Mouse (Mus musculus): ENCODE results near the gene Tbc1d10a.

The Tbc1d10a gene

DNA sequence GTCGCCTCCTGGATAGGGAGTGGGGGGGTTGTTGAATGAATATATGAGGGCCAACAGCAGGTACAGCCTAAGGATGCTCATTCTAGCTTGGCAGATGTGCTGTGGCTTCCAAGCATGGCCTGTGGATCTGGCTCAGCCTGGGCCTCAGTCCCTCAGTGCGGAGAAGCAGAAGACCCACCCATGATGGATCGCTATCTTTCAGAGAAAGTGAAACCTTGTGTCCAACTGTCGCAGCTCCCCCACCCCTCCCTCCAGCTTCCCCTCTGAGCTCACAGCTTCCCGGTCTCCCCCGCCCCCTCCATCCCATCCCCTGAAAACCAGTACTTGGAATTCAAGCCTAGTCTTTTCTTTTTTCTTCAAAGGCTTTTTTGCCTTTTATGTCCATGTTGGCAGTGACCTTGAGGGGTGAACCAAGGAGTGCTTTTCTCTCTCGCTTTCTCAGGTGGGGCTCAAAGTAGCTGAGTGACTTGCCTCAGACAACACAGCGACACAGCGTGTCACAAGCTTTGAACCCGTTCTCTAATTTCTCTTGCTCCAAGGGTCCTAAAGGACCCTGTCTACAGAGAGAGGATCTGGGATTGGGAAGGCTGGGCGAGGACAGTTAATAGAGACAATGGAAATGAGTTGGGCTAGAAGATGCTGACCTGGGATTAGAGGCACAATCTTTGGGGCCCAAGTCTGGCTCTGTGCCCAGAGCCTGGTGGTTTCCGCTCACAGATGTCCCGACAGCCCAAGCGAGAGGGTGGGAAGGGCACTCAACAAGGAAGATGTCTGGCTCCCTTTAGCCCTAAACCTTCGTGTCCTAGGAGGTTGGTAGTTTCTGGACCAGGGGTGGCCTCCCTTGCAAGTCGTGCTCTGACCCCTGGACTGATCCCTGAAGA, 49.3 kb downstream of the Tbc1d10a start, which contains the start of gene Osm:
Osm (plus strand) TSS at position 756 of the 881 bp plus-strand sequence.
- no peak for DNase-seq (ENCODE audit: extremely low read depth, low read depth, low spot score)

DNA sequence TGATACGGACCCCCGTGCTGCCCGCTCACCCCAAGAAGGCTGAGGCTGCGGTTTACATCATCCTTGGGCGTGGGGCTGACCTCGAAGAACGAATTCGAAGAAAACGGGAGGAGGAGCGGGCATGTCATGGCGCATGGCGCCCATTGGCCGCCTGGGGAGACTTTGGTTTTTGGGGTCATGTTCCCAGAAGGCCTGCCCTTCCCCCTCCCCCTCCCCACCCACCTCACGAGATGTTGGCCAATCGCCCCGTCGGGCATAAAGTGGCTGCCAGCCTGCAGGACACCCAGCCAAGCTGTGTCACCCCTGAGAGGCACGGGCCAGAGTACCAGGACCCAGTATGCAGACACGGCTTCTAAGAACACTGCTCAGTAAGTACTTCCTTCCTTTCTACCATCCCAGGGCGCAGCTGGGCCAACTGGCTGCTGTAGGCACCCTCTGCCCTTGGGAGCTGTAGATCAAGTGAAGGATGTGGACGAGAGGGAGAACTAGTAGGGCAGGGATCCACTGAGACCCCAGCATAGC, 50.0 kb downstream of the Tbc1d10a start:
- DNase-seq (ENCODE audit: extremely low read depth, low read depth, low spot score), result no peak

DNA sequence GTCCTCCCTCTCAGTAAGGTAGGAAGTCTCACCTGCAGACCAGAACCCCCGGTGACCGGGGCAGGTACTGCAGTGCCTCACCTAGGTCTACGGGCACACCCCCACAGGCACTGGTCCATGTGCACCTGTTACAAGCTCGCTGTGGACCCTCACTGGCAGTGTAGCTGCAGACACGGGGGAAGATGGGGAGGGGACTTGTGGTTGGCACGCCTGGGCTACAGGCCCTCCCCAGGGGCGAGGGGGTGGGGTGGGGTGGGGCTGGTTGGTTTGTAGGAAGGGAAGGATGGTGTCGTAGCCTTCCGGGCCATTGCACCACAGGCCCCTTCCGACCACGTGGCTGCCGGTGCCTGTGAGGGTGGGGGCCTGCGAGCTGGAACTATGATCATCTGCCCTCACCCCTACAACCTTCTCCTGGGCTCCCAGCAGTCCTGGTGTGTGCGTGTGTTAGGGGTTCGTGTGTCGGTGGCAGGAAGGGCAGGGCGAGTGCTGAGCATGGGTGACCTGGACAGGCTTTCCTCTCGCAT, 50.9 kb downstream of the Tbc1d10a start:
- no peak for DNase-seq (ENCODE audit: extremely low read depth, low read depth, low spot score)

DNA sequence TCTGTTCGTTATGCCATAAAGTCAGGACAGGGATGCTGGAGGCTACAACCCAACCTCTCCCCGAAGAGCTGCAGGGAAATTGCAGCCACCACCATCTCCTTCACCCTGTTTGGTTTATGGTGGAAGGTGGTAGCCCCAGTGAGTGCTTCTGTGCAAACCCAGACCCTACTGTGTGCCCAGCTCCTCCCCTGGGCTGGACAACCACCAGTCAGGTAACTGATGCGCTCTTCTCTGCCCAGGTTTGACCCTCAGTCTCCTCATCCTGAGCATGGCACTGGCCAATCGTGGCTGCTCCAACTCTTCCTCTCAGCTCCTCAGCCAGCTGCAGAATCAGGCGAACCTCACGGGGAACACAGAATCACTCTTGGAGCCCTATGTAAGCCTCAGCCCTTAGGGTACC, 51.6 kb downstream of the Tbc1d10a start:
- no peak for DNase-seq (ENCODE audit: extremely low read depth, low read depth, low spot score)

DNA sequence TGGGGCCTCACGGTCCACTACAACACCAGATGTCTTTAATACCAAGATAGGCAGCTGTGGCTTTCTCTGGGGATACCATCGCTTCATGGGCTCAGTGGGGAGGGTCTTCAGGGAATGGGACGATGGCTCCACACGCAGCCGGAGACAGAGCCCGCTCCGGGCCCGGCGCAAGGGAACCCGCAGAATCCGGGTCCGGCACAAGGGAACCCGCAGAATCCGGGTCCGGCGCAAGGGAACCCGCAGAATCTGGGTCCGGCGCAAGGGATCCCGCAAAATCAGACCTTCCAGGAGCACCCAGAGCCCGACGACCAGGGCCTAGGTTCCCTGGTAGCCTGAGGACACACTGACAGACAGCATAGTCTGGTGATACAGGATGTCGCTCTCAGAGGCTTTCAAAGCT, 53.1 kb downstream of the Tbc1d10a start:
- DNase-seq (ENCODE audit: extremely low read depth, low read depth, low spot score), result no peak

DNA sequence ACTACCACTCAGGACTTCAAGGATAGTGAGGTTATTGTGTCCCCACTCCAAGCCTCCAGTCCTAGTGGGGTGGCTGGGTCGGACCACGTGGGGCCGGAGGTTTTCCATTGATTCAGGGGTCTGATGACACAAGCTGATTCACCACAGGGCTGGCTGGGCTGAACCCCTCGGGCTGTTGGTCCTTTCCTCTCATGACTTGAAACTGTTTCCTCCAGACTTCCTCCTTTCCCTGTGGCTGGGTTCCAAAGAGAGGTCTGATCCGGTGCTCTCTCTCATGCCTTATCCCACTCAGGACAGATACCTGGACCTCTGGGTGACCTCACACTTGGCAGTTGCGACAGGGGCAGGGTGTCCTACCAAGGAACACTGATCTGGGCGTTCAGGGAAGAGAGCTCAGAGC, 53.6 kb downstream of the Tbc1d10a start:
- DNase-seq (ENCODE audit: extremely low read depth, low read depth, low spot score), result no peak

DNA sequence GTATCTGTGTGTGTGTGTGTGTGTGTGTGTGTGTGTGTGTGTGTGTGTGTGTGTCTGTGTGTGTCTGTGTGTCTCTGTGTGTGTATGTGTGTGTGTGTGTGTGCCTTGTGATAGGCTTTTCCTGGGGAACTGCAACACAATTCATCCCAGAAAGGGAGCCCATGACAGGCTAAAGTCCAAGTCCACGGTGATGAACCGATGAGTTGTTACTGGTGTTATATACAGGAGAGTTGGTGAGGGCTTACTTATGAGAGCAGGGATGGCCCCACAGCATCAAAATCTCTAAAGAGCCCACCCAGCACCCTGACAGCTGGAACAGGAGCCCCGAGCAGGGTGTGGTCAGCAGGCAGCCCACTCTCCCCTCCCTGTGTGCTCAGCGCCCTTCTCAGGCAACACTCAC, 54.6 kb downstream of the Tbc1d10a start:
- no peak for DNase-seq (ENCODE audit: extremely low read depth, low read depth, low spot score)

DNA sequence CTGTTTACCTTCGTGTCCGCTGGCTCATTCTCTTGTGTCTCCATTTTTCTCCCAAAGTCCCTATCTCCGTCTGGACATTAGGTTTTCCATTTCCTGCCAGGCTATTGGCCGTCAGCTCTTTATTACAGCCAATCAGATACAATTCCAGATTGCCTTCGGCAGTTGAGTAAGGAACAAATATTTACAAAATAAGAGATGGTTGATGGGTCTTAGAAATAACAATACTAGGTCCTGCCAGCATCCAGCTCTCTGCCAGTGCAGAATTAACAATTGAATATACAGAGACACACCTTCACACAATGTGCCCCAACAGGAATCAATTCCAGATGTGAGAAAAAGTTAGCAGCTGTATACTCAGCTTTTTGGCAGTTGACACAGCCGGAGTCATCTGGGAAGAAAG, 59.5 kb downstream of the Tbc1d10a start:
- DNase-seq (ENCODE audit: extremely low read depth, low read depth, low spot score), result no peak

DNA sequence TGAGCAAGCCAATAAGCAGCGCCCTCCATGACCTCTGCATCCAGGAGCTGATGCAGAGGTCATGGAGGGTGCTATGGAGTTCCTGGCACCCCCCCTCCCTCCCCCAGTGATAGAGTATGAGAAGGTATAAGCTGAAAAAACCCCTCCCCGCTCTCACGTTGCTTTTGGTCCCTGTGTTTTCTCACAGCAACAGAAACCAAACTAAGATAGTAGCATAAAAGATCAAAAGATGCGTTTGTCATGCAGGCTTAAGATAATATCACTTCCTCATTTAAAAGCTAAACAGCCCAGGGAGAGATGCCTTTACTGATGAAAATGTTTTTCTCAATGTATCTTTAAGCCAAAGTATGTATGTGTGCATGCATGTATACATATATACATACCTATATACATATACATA, 60.0 kb downstream of the Tbc1d10a start:
- no peak for DNase-seq (ENCODE audit: extremely low read depth, low read depth, low spot score)

DNA sequence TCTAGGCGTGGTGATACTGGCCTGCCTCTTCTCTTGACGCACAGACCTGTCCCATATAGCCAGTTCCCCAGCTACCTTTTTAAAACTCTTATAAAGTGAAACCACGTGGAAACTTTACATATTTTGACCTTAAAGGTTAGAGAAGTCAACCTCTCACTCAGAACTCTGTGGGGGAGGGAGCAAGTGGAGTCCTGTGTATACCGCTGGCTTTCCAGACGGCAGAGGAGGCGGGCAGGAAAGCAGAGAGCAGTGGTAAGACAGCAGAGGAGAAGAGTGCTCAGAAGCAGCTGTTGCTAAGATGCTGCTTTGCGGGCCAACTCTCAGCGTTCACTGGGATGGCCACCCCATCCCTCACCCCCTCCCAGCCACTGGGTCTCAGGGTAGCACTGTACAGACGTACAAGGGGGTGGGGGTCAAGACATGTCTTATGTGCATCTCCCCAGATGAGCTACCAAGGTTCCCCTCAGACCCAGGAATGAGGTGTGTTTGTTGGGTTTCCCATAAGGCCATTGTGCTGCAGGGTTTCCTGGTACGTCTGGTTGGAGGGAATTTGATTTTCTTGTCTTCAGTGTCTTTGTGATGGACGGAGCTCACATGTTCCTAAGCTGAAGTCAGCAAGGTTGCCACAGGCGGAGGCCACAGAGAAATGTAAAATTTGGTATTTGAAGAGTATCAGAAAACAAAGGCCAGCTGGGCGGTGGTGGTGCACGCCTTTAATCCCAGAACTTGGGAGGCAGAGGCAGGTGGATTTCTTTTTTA, 60.8 kb downstream of the Tbc1d10a start:
- no peak for DNase-seq (ENCODE audit: extremely low read depth, low read depth, low spot score)

DNA sequence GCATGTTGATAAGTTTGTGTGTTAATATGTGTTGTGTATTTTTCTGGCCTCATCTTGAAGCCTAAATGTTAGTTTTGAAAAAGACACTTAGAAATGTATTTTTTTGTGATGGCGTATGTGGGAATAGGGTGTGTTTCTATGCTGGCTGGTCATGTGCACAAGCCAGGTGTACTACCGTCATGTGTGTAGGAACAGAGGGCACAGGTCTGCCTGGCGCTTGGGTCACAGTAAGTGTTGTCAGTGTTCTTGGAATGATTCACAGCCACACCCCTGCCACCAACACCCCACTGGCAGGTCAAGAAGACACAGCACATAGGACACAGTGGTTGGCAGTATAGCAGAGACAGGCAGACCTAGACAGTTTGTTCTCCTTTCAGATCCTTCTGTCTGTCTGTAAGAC, 62.6 kb downstream of the Tbc1d10a start:
- no peak for DNase-seq (ENCODE audit: extremely low read depth, low read depth, low spot score)

DNA sequence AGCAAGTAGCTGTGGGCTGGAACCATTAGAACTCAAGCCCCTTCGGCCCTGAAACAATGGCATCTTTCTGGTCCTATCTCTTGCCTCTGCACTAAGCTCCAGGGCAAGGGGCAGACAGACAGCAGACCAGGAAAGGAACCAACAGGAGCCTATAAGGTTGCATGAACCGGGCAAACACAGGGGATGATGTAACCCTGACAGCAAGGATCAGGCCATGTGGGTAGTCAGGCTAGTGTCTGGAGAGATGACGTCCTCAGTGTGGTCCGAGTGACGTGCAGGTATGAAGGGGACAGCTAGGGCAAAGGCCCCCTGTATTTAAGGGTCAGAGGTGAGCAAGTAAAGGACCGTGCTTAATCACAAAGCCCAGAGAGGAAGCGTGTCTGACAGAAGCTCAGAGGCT, 63.7 kb downstream of the Tbc1d10a start:
- DNase-seq (ENCODE audit: extremely low read depth, low read depth, low spot score), result no peak

DNA sequence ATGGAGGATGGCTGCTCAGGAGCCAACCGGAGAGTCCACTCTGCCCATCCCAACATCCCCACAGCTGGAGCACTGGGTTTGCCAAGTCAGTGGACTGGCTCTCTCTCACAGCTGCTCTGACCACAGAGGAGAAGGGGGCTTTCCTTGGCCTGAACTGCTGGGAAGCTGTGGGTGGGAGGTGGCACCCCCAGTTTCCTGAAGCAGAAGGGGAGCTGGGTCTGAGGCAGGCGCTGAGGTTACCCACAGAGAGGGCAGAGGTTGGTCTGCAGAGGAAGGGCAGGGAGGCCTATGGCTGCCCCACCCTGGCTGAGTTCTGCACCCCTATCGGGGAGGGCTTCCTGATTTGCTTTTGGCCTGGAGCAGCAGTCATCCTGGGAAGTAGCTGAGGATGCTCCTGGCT, 64.8 kb downstream of the Tbc1d10a start:
- DNase-seq (ENCODE audit: extremely low read depth, low read depth, low spot score), result no peak

DNA sequence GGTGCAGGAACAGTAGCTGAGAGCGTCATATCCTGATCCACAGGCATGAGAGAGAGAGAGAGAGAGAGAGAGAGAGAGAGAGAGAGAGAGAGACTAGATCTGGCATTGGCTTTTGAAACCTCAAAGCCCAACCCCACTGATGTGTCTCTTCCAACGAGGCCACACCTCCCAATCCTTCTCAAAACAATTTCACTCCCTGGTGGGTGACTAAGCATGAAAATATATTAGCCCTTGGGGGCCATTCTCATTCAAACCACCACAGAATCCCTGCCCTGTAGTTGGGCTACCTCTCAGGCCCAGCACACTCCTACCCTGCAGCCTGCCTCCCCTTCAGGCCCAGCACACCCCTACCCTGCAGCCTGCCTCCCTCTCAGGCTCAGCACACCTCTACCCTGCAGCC, 66.3 kb downstream of the Tbc1d10a start:
- no peak for DNase-seq (ENCODE audit: extremely low read depth, low read depth, low spot score)

DNA sequence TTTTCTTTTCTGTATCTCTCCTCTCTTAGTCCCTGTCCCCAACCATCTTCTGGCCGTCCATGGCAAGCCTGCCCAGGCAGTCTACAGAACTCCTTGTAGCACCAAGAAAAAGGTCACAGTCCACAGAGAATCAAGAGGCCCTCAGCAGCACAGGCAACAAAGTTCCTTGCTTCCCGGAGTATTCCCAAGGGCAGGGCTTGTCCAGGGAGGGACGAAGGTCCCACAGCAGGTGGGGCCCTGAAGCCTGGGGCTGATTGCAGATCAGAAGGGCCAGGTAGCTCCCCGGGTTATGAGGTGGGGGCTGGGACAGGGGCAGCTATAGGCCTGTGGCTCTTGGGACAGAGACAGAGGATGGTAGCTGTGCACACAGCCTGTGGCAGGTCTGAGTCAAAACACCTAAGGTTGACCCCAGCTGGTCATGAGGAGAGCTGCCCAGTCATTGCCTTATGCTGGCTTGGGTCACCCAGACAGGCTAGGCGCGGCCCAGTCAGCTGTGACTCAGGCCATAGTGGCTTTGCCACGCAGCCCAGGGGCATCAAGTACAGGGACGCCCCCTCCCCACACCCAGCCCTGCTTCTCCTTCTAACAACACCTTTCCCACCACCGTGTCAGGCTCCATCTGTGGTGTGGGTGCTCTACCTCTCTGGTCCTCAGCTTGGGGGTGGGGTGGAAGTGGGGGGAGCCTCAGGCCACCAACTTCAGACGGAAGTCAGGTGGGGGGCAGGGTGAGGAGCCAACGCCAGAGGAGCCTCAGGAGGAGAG, 70.4 kb downstream of the Tbc1d10a start, which contains the start of gene Lif:
Lif (plus strand) TSS at position 712 of the 762 bp plus-strand sequence.
- no peak for DNase-seq (ENCODE audit: extremely low read depth, low read depth, low spot score)

DNA sequence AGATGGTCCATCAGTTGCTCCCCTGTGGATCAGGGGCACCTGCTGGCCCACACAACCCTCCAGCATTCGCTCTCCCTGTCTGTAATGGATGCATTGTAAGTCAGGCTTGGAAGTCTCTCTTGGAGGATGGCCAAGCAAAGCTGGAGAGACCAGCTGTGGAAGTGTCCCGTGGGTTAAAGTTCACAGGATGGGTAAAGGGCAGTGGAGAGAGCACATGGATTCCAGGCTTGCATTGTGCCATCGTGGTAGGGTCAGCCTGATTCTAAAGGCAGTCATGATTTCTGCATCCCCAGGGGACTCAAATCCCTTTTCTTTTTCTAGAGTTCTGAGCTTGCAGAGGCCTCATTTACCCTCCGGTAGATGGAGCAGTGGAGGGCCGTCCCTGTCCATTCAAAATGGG, 71.2 kb downstream of the Tbc1d10a start:
- no peak for DNase-seq (ENCODE audit: extremely low read depth, low read depth, low spot score)

DNA sequence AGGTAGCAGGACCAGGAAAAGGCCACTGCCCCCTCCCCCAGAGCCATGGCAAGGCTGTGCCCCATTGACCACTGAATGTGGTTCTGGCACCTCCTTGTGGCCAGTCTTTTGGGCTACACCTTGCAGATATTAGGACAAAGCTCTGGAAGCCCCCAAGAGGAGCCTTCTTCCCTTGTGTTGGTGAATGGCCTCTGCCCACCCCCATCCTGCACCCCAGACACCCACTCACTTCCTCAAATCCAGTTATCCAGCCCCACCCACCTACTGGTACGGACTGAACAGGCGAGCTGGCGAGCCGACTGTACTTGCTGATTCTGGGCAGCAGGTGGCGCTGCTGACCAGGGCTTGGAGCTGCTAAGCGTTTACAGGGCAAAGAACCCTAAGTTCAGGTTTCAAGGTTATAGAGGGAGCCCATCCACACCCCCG, 72.1 kb downstream of the Tbc1d10a start:
- no peak for DNase-seq (ENCODE audit: extremely low read depth, low read depth, low spot score)

DNA sequence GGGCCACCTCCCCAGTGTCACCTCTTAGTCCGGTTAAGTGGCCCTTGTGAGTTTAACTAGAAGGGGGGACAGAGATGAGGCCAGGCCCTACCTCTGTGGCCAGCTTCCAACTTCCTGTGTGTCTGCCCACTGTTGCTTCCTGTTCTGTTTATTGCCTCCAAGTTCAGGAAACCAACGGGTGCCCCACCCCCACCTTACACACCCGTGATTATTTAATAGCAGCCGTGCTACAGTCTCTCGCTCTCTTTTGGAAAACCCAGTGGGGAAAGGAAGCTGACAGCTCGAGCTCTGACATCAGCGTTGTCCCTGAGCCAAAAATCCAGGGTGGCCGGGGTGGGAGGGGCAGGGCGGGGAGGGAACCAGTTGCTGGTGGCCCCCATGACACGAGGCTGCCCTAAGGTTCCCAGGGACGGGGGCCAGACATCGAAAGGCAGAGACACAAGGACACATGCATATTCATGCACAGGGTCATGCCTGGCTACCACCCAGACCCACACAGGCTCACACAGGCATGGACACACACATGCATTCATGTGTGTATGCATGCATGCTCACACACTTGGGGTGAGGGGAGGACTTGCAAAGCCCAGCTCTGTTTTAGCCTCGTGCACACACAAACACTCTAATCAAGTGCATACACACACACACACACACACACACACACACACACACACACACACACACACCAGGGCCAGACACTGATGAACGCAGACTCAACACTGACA, 74.0 kb downstream of the Tbc1d10a start:
- DNase-seq (ENCODE audit: extremely low read depth, low read depth, low spot score), result no peak

DNA sequence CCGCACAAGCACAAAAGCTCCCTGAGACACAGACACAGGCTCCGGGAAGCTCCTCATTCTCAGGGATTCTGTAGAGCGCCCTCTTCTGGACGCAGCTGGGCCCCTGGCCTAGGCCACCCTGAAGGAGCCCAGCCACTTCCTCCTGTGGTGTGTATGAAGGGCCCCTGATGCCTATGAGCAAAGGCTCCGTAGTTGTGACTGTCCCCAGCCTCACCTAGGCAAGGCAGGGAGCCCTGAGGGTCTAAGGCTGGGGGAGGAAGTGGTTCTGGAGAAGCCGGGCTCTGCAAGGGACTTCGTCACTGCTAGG, 74.6 kb downstream of the Tbc1d10a start:
- DNase-seq (ENCODE audit: extremely low read depth, low read depth, low spot score), result no peak

DNA sequence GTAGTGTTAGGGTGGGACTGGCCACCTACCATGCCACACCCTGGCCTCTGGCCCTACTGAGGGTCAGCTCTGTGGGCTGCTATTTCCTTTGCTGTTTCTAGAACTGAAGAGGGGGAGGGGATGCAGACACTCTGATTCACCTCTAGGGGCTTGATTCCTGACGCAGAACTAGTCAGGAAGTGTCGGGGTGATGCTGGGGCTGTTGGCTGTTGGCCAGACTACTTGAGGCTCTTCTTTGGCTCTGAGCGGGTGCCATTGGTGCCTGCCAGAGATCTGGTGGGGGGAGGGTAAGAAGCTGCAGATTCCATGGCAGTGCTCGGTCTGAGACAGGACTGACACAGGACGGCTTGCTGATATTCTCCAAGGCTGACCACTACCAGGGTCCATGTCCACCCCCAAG, 75.4 kb downstream of the Tbc1d10a start:
- DNase-seq (ENCODE audit: extremely low read depth, low read depth, low spot score), result no peak

All from fat pad, adult 2 months (tissue).